Mouse (Mus musculus) cerebellum, adult 2 months (tissue): ENCODE data around the gene Cdk8. TPM values are rescaled to one million over a fixed set of nuclear protein-coding genes. Genes with fewer than 3 reads are reported as not detected.
A peak's percentile ranks its signal among the peaks of the same experiment; 100 is the strongest.

Experiments used
- DNase-seq, 2 experiments: peaks; one replicate each; pipeline ENCODE4 v3.0.0; 2021
- H3K27ac ChIP-seq: fragments of 200-500 bp; 2 replicates; pipeline ENCODE4 v1.5.1; 2012; ENCODE audit warnings: low read length, control low read depth, inconsistent platforms; ENCODE audit not compliant: insufficient read depth
- H3K27me3 ChIP-seq: fragments of 200-500 bp; 2 replicates; pipeline ENCODE4 v1.6.1; 2012; ENCODE audit warnings: inconsistent platforms, mild to moderate bottlenecking, low read length, moderate library complexity; ENCODE audit not compliant: control insufficient read depth, insufficient read depth
- H3K4me1 ChIP-seq: fragments of 200-500 bp; 2 replicates; pipeline ENCODE4 v1.6.1; 2011; ENCODE audit warnings: low read length; ENCODE audit not compliant: control insufficient read depth, insufficient read depth
- H3K4me3 ChIP-seq: fragments of 200-500 bp; replicated peaks from 2 replicates; pipeline ENCODE3; 2011; ENCODE audit warnings: mild to moderate bottlenecking, low read depth, low read length, control low read depth; ENCODE audit not compliant: insufficient read depth
- CTCF ChIP-seq: fragments of 200-500 bp; IDR thresholded peaks from 2 replicates; pipeline ENCODE4 v1.5.1; 2011; ENCODE audit warnings: low read depth, mild to moderate bottlenecking, control low read depth, low read length, moderate library complexity, borderline replicate concordance; ENCODE audit not compliant: insufficient read depth
- POLR2A ChIP-seq: fragments of 200-500 bp; IDR thresholded peaks from 2 replicates; pipeline ENCODE4 v1.6.1; 2011; ENCODE audit warnings: low read length, control low read depth, borderline replicate concordance; ENCODE audit not compliant: insufficient read depth
- WGBS: fragments of 180-500 bp; shearing (Covaris S2); methylation state at CpG from one replicate; pipeline ENCODE4 v1.1.7; 2018; 5-methylcytosine and 5-hydroxymethylcytosine counted together
- polyA plus RNA-seq: library from polyadenylated mRNA; depleted of rRNA; stranded (reverse); fragments of >200 nt; gene quantifications from 2 replicates; pipeline ENCODE4 v1.2.3, GENCODE M21; 2012

The Cdk8 gene
- polyA plus RNA-seq, 1 experiment = 35.3 TPM

- WGBS = 66% methylated on average over 13 of the region's 13 CpGs
- Histone ChIP-seq H3K4me3 (no peak overlapping the region), H3K27ac (no peak overlapping the region), H3K4me1 (no peaks in the 10 kb centered on the region), H3K27me3 (no peaks in the 10 kb centered on the region)
- no peak for TF ChIP-seq CTCF
- TF ChIP-seq POLR2A = no peak
- DNase-seq = no peak
Observed at GRCm38 (mm10) chr5:146298807-146299519, 67.9 kb downstream of the Cdk8 start.

GRCm38 (mm10) chr5:146299520-146299870 is 68.5 kb downstream of the Cdk8 start:
- peak; percentile 36 to 46 for DNase-seq

GRCm38 (mm10) chr5:146303470-146303869 is 72.4 kb downstream of the Cdk8 start:
- Histone ChIP-seq H3K27ac (no peak overlapping the region), H3K27me3 (no peaks in the 10 kb centered on the region), H3K4me3 (no peak overlapping the region), H3K4me1 (no peaks in the 10 kb centered on the region)
- WGBS = 68% methylated on average over 5 of the region's 5 CpGs
- DNase-seq = peak; percentile 61 to 72
- TF ChIP-seq CTCF (peak; percentile 83), POLR2A (no peak)

More at GRCm38 (mm10) chr5:146299520-146299870, 68.5 kb downstream of the Cdk8 start:
- Histone ChIP-seq H3K4me3 (no peak overlapping the region), H3K27me3 (no peaks in the 10 kb centered on the region), H3K27ac (no peak overlapping the region), H3K4me1 (no peaks in the 10 kb centered on the region)
- 48% methylated on average over 8 of the region's 8 CpGs for WGBS
- TF ChIP-seq CTCF (no peak), POLR2A (no peak)

GRCm38 (mm10) chr5:146307046-146307743 is 76.2 kb downstream of the Cdk8 start:
- WGBS = 92% methylated on average over 8 of the region's 8 CpGs
- Histone ChIP-seq H3K27ac (no peak overlapping the region), H3K27me3 (no peaks in the 10 kb centered on the region), H3K4me3 (no peak overlapping the region), H3K4me1 (no peaks in the 10 kb centered on the region)
- TF ChIP-seq CTCF (no peak), POLR2A (no peak)
- no peak for DNase-seq

GRCm38 (mm10) chr5:146307744-146308096 is 76.7 kb downstream of the Cdk8 start:
- H3K4me3 ChIP-seq = no peak overlapping the region
- no peak overlapping the region for H3K27ac ChIP-seq
- no peak for TF ChIP-seq POLR2A
- TF ChIP-seq CTCF = no peak
- no peaks in the 10 kb centered on the region for H3K27me3 ChIP-seq
- 98% methylated on average over 4 of the region's 4 CpGs for WGBS
- no peak for DNase-seq
- H3K4me1 ChIP-seq = no peaks in the 10 kb centered on the region

GRCm38 (mm10) chr5:146314538-146314937 is 83.5 kb downstream of the Cdk8 start:
- H3K27me3 ChIP-seq = no peaks in the 10 kb centered on the region
- no peak for TF ChIP-seq POLR2A
- TF ChIP-seq CTCF = no peak
- 93% methylated on average over 6 of the region's 6 CpGs for WGBS
- no peak overlapping the region for H3K4me3 ChIP-seq
- no peak for DNase-seq
- 0 out of 2 replicates have a peak, but pooled peaks cover 3% of the 10 kb centered on the region for H3K4me1 ChIP-seq
- H3K27ac ChIP-seq = no peak overlapping the region

GRCm38 (mm10) chr5:146315268-146315921 is 84.4 kb downstream of the Cdk8 start:
- Histone ChIP-seq H3K27me3 (no peaks in the 10 kb centered on the region), H3K4me3 (no peak overlapping the region), H3K27ac (no peak overlapping the region), H3K4me1 (0 out of 2 replicates have a peak, but pooled peaks cover 3% of the 10 kb centered on the region)
- 34% methylated on average over 14 of the region's 14 CpGs for WGBS
- DNase-seq = peak in 1 of 2 experiments; percentile 36
- TF ChIP-seq POLR2A (no peak), CTCF (no peak)
